Mouse (Mus musculus): Measurements from ENCODE around the gene Ncln. TPM values are rescaled to one million over a fixed set of nuclear protein-coding genes. Genes with fewer than 3 reads are reported as not detected.
A peak's percentile ranks its signal among the peaks of the same experiment; 100 is the strongest.

The Ncln gene
- 57.1 and 58.2 TPM in 2 replicates for polyA plus RNA-seq (2015; fragmentation: Nextera tagmentation; extraction: Ambion mirVana)

- H3K4me1 ChIP-seq (replicated peaks): peaks cover 21% of the 10 kb centered on the region
- peak within 1 kb of the TSS; percentile 99 for H3K4me2 ChIP-seq (replicated peaks)
- ATAC-seq: peak; percentile 98
- H3K27me3 ChIP-seq: no peaks in the 10 kb centered on the region
- H3K36me3 ChIP-seq: peaks cover 24% of the 10 kb centered on the region
- WGBS: under 1% methylated on average over 45 of the region's 45 CpGs
- H3K27ac ChIP-seq: peak within 1 kb of the TSS; percentile 64
- H3K9me3 ChIP-seq: no peaks in the 10 kb centered on the region
- H3K4me3 ChIP-seq (replicated peaks): peak within 1 kb of the TSS; percentile 82
- peak within 1 kb of the TSS; percentile 85 for H3K9ac ChIP-seq (replicated peaks)
Measured at GRCm38 (mm10) chr10:81496264-81496901, at the start of gene Ncln. Ncln (minus strand) TSS chr10:81496392.

DNA sequence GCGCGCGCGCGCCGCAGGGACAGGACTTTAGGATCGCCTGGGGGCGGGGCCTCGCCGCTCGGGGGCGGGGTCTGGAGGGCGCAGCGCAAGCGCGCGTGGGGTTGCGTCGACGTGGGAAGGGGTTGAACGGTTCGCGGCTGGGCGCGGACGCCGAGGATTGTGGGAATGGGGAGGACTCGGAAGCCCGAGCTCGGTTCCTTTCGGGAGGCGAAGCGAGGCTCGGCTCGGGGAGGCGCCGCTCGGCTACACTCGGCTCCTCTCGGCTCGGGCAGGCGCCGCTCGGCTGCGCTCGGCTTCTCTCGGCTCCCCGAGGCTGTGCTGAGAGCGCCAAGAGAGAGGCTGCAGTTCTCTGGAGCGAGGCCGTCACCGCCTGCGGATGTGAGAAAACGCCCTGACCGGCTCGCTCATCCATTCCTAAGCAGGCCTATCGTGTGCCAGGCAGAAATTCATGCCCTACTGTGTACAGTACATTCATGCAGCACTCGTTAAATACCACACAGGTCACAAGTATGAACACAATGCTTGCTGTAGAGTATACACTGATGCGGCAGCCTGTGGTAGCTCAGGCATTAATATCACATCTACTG, 49.1 kb upstream of the Ncln start, which contains the start of gene Gna11:
Gna11 (minus strand) TSS at position 30 of the 587 bp plus-strand sequence.
- Histone ChIP-seq H3K4me2 (replicated peaks) (peak within 1 kb of the TSS; percentile 91), H3K9ac (replicated peaks) (peak within 1 kb of the TSS; percentile 98), H3K9me3 (no peaks in the 10 kb centered on the region), H3K27ac (peak within 1 kb of the TSS; percentile 92), H3K4me3 (replicated peaks) (peak within 1 kb of the TSS; percentile 98), H3K4me1 (replicated peaks) (peaks cover 42% of the 10 kb centered on the region), H3K36me3 (no peaks in the 10 kb centered on the region), H3K27me3 (no peaks in the 10 kb centered on the region)
- 1% methylated on average over 57 of the region's 59 CpGs for WGBS
- ATAC-seq: peak; percentile 97

- under 1% methylated on average over 88 of the region's 93 CpGs for WGBS
- Histone ChIP-seq H3K4me1 (replicated peaks) (peaks cover 42% of the 10 kb centered on the region), H3K36me3 (no peaks in the 10 kb centered on the region), H3K9me3 (no peaks in the 10 kb centered on the region), H3K4me2 (replicated peaks) (peak overlapping the region; percentile 91), H3K4me3 (replicated peaks) (peak overlapping the region; percentile 98), H3K9ac (replicated peaks) (peak overlapping the region; percentile 98), H3K27me3 (no peaks in the 10 kb centered on the region), H3K27ac (peak overlapping the region; percentile 85)
- ATAC-seq: peak; percentile 15
Measured at GRCm38 (mm10) chr10:81544296-81545160, 48.3 kb upstream of the Ncln start.

DNA sequence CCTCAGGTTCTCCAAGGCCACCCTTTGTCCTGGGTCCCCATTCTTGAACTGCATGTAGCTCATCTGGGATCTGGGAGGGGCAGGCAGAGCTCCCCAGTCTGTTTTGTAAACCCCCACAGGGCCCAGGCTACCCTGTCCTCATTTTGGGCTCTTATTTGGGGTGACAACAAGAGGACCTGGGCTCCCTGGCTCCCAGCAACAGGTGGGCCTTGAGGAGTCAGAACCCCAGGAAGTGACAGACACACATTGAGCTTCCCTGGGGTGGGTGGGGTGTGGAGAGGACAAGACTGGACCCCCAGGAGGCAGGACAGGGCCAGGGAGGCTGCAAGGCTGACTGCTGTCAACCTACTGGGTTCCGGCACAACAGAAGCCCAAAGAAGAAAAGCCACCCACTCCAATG, 47.4 kb upstream of the Ncln start:
- peak overlapping the region; percentile 98 for H3K4me3 ChIP-seq (replicated peaks)
- H3K4me1 ChIP-seq (replicated peaks): peaks cover 42% of the 10 kb centered on the region
- peaks cover 8% of the 10 kb centered on the region; the same call in 1 of the 2 replicates for H3K36me3 ChIP-seq
- peak overlapping the region; percentile 91 for H3K4me2 ChIP-seq (replicated peaks)
- WGBS: 58% methylated on average over 1 of the region's 1 CpGs
- ATAC-seq: no peak
- H3K27me3 ChIP-seq: no peaks in the 10 kb centered on the region
- no peaks in the 10 kb centered on the region for H3K9me3 ChIP-seq
- H3K9ac ChIP-seq (replicated peaks): peak overlapping the region; percentile 98
- no peak overlapping the region for H3K27ac ChIP-seq

DNA sequence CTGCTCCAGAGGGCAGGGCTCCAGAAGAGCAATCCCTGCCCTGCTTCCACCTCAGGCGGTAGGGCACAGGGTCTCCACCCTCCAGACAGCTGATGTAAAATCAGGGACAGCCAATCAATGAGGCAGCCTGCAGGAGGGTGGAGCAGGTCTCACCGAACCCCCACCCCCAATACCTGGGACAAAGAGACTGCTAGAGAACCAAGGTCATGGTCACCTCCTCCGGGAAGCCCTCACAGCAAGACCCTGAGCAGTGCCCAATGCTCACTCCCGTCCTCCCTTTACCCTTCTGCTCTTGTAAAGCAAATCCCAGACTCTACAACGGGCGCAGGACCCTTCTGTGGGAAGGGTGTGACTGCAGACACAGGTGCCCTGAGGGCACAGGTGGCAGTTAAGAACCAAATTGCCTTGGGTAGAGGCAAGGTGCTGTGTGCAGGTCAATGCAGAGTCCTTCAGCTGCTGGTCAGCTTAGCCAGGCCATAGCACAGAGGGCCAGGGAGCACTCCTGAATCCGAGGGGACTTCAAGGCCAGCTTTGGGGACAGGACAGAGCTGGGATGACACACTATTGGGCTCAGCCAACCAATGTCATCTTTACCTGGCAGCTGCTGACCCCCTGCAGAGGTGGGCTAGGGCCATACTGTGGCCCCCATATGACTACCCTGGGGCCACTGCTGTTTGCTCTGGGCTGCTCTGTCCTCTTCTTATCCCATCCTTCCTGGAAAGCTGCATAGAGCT, 46.7 kb upstream of the Ncln start:
- Histone ChIP-seq H3K4me3 (replicated peaks) (peak overlapping the region; percentile 98), H3K4me1 (replicated peaks) (peaks cover 42% of the 10 kb centered on the region), H3K27ac (no peak overlapping the region), H3K4me2 (replicated peaks) (peak overlapping the region; percentile 91), H3K9ac (replicated peaks) (peak overlapping the region; percentile 98), H3K9me3 (no peaks in the 10 kb centered on the region), H3K27me3 (no peaks in the 10 kb centered on the region), H3K36me3 (peaks cover 12% of the 10 kb centered on the region; the same call in 1 of the 2 replicates)
- ATAC-seq: no peak
- 75% methylated on average over 7 of the region's 7 CpGs for WGBS

- peaks cover 42% of the 10 kb centered on the region for H3K4me1 ChIP-seq (replicated peaks)
- peak overlapping the region; percentile 91; the same call in 1 of the 2 replicates for H3K4me2 ChIP-seq (replicated peaks)
- ATAC-seq: no peak
- no peak overlapping the region for H3K4me3 ChIP-seq (replicated peaks)
- peaks cover 16% of the 10 kb centered on the region; the same call in 1 of the 2 replicates for H3K36me3 ChIP-seq
- no peaks in the 10 kb centered on the region for H3K9me3 ChIP-seq
- peak overlapping the region; percentile 98; the same call in 1 of the 2 replicates for H3K9ac ChIP-seq (replicated peaks)
- WGBS: 86% methylated on average over 10 of the region's 10 CpGs
- no peaks in the 10 kb centered on the region for H3K27me3 ChIP-seq
- no peak overlapping the region for H3K27ac ChIP-seq
Measured at GRCm38 (mm10) chr10:81541803-81542202, 45.6 kb upstream of the Ncln start.

GRCm38 (mm10) chr10:81541363-81541762, 45.2 kb upstream of the Ncln start:
- Histone ChIP-seq H3K27ac (no peak overlapping the region), H3K36me3 (peaks cover 18% of the 10 kb centered on the region; the same call in 1 of the 2 replicates), H3K9me3 (no peaks in the 10 kb centered on the region), H3K27me3 (no peaks in the 10 kb centered on the region), H3K4me2 (replicated peaks) (no peak overlapping the region), H3K4me1 (replicated peaks) (peaks cover 42% of the 10 kb centered on the region), H3K4me3 (replicated peaks) (no peak overlapping the region), H3K9ac (replicated peaks) (peak overlapping the region; percentile 41)
- 92% methylated on average over 5 of the region's 5 CpGs for WGBS
- ATAC-seq: no peak

GRCm38 (mm10) chr10:81538321-81539048, 42.3 kb upstream of the Ncln start:
- no peak for ATAC-seq
- no peak overlapping the region for H3K9ac ChIP-seq (replicated peaks)
- H3K27me3 ChIP-seq: no peaks in the 10 kb centered on the region
- H3K27ac ChIP-seq: no peak overlapping the region
- peaks cover 32% of the 10 kb centered on the region for H3K36me3 ChIP-seq
- 85% methylated on average over 3 of the region's 3 CpGs for whole genome bisulfite sequencing
- H3K9me3 ChIP-seq: no peaks in the 10 kb centered on the region
- H3K4me3 ChIP-seq (replicated peaks): no peak overlapping the region
- peaks cover 38% of the 10 kb centered on the region for H3K4me1 ChIP-seq (replicated peaks)
- H3K4me2 ChIP-seq (replicated peaks): no peak overlapping the region

DNA sequence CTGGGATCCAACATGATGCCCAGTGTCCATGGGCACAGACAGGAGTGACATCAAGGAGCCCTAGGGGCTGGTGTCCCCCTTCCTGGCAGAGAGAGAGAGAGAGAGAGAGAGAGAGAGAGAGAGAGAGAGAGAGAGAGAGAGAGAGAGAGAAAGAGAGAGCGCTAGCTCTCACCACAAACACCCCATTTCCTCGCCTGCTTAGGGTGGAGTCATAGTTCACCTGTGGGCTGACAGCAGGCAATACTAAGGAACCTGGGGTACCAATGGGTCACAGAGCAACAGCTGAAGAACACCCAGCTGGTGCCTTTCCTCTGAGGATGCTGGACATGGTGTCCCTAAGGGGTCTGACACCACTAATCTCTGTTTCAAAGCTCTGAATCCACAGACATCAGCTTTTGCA, 41.2 kb upstream of the Ncln start:
- peaks cover 43% of the 10 kb centered on the region for H3K36me3 ChIP-seq
- 83% methylated on average over 2 of the region's 2 CpGs for WGBS
- no peaks in the 10 kb centered on the region for H3K27me3 ChIP-seq
- H3K4me2 ChIP-seq (replicated peaks): no peak overlapping the region
- no peak overlapping the region for H3K27ac ChIP-seq
- ATAC-seq: no peak
- no peak overlapping the region for H3K4me3 ChIP-seq (replicated peaks)
- H3K4me1 ChIP-seq (replicated peaks): peaks cover 27% of the 10 kb centered on the region
- H3K9me3 ChIP-seq: no peaks in the 10 kb centered on the region
- H3K9ac ChIP-seq (replicated peaks): no peak overlapping the region

GRCm38 (mm10) chr10:81536734-81537133, 40.5 kb upstream of the Ncln start:
- peaks cover 20% of the 10 kb centered on the region for H3K4me1 ChIP-seq (replicated peaks)
- WGBS: 80% methylated on average over 6 of the region's 6 CpGs
- no peak for ATAC-seq

DNA sequence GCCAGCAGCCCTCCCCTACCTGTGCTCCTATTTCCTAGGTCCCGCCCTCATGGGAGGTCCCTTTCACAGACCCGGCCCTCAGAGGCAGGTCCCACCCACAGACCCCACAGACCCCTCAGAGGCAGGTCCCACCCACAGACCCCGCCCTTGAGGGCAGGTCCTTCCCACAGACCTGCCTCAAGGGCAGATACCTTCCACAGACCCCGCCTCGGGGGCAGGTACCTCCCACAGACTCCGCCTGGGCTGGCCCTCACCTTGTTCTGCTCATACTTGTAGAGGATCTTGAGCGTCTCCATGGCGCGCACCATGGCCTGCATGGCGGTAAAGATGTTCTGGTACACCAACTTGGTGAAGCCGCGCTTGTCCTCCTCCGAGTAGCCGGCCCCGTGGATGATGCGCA, 38.6 kb upstream of the Ncln start:
- no peak overlapping the region for H3K9ac ChIP-seq (replicated peaks)
- ATAC-seq: no peak
- H3K4me1 ChIP-seq (replicated peaks): peaks cover 10% of the 10 kb centered on the region; the same call in 1 of the 2 replicates
- no peaks in the 10 kb centered on the region for H3K27me3 ChIP-seq
- no peak overlapping the region for H3K27ac ChIP-seq
- peaks cover 68% of the 10 kb centered on the region for H3K36me3 ChIP-seq
- 69% methylated on average over 16 of the region's 16 CpGs for WGBS
- no peak overlapping the region for H3K4me3 ChIP-seq (replicated peaks)
- no peak overlapping the region for H3K4me2 ChIP-seq (replicated peaks)
- no peaks in the 10 kb centered on the region for H3K9me3 ChIP-seq

More at GRCm38 (mm10) chr10:81536734-81537133, 40.5 kb upstream of the Ncln start:
- Histone ChIP-seq H3K9ac (replicated peaks) (no peak overlapping the region), H3K9me3 (no peaks in the 10 kb centered on the region), H3K27me3 (no peaks in the 10 kb centered on the region), H3K4me2 (replicated peaks) (no peak overlapping the region), H3K36me3 (peaks cover 49% of the 10 kb centered on the region), H3K27ac (no peak overlapping the region), H3K4me3 (replicated peaks) (no peak overlapping the region)
